Comparison of ENCODE assay signal across 21 mouse cellular contexts in genomic region chr12:29617746-29618145, GRCm38 (mm10).
DNase-seq lines count a peak whose midpoint lies in the region; ATAC-seq lines count a peak whose summit lies in the region.
"Had no signal": no experiment of that assay in that cellular context is flagged by ENCODE, and none has a peak within 500 bp of the region (broad histone marks: within the 10 kb centered on the region; RNA-seq: fewer than 3 reads in every experiment).

No protein-coding gene starts in this region.

- peak; percentile 26 for DNase-seq in cerebellum, adult 11-12 months
- DNase-seq in cerebellum, adult 11 months: no peak
- peak; percentile 25 for DNase-seq in forebrain, embryonic 14.5 days (ENCODE audit: low spot score)
- DNase-seq in left cerebral cortex, postnatal 4 days: peak; percentile 81
- DNase-seq in left cerebral cortex, adult 8-10 months (ENCODE audit: low spot score in 2 of 2): no peak
- no peak for DNase-seq in ovary, postnatal 36 days (ENCODE audit: low spot score)
- DNase-seq: adrenal gland, adult 8-10 months; adrenal gland, postnatal 36 days; B cell, adult 2 months; gastrocnemius, adult 2 months; gastrocnemius, postnatal 25 days; heart, postnatal 36 days; kidney, adult 11 months; kidney, adult 9 months had no signal

- no peaks in the 10 kb centered on the region for H3K36me3 ChIP-seq in forebrain, embryonic 14.5 days (ENCODE audit: control insufficient read depth, insufficient read depth, low read length)
- H3K36me3 ChIP-seq in forebrain, embryonic 15.5 days: no peaks in the 10 kb centered on the region
- H3K36me3 ChIP-seq: embryonic facial prominence, embryonic 13.5 days; forebrain, embryonic 12.5 days; G1E; heart, embryonic 13.5 days had no signal

- H3K9ac ChIP-seq in forebrain, embryonic 14.5 days (ENCODE audit: low read length): no peak overlapping the region
- no peak overlapping the region for H3K9ac ChIP-seq in forebrain, embryonic 15.5 days (replicated peaks)
- H3K9ac ChIP-seq: embryonic facial prominence, embryonic 13.5 days; forebrain, embryonic 12.5 days; heart, embryonic 13.5 days; hindbrain, embryonic 14.5 days had no signal

- H3K27me3 ChIP-seq in forebrain, embryonic 14.5 days (replicated peaks; ENCODE audit: control insufficient read depth, insufficient read depth, low read length): no peaks in the 10 kb centered on the region
- H3K27me3 ChIP-seq in forebrain, embryonic 15.5 days: no peaks in the 10 kb centered on the region
- H3K27me3 ChIP-seq: embryonic facial prominence, embryonic 13.5 days; forebrain, embryonic 12.5 days; heart, embryonic 13.5 days had no signal

- no peak overlapping the region for H3K27ac ChIP-seq in forebrain, embryonic 14.5 days (ENCODE audit: low read depth, low read length)
- no peak overlapping the region for H3K27ac ChIP-seq in forebrain, embryonic 15.5 days (replicated peaks)
- H3K27ac ChIP-seq: embryonic facial prominence, embryonic 13.5 days; forebrain, embryonic 12.5 days; gastrocnemius, adult 2 months; heart, embryonic 13.5 days; hindbrain, embryonic 14.5 days had no signal

- H3K4me3 ChIP-seq in forebrain, embryonic 14.5 days (ENCODE audit: low read depth, low read length): no peak overlapping the region
- H3K4me3 ChIP-seq in forebrain, embryonic 15.5 days: no peak overlapping the region
- H3K4me3 ChIP-seq: embryonic facial prominence, embryonic 13.5 days; forebrain, embryonic 12.5 days; gastrocnemius, adult 2 months; heart, embryonic 13.5 days had no signal

- ATAC-seq in forebrain, embryonic 14.5 days: no peak
- no peak for ATAC-seq in forebrain, embryonic 15.5 days (replicated peaks)
- ATAC-seq: CD4-positive, CD25-positive, alpha-beta regulatory T cell, adult 4 months had no signal

- no peaks in the 10 kb centered on the region for H3K4me1 ChIP-seq in forebrain, embryonic 14.5 days (ENCODE audit: control insufficient read depth, insufficient read depth, low read length)
- H3K4me1 ChIP-seq in forebrain, embryonic 15.5 days: 0 out of 2 replicates have a peak, but pooled peaks cover 12% of the 10 kb centered on the region
- H3K4me1 ChIP-seq: embryonic facial prominence, embryonic 13.5 days; heart, embryonic 13.5 days had no signal

- no peaks in the 10 kb centered on the region for H3K9me3 ChIP-seq in forebrain, embryonic 14.5 days (replicated peaks; ENCODE audit: control insufficient read depth, low read length)
- no peaks in the 10 kb centered on the region for H3K9me3 ChIP-seq in forebrain, embryonic 15.5 days
- H3K9me3 ChIP-seq: embryonic facial prominence, embryonic 13.5 days; forebrain, embryonic 12.5 days; heart, embryonic 13.5 days had no signal

- no peak overlapping the region for H3K4me2 ChIP-seq in forebrain, embryonic 14.5 days (ENCODE audit: low read length)
- H3K4me2 ChIP-seq in forebrain, embryonic 15.5 days (replicated peaks): no peak overlapping the region
- H3K4me2 ChIP-seq: embryonic facial prominence, embryonic 13.5 days; forebrain, embryonic 12.5 days; heart, embryonic 13.5 days; hindbrain, embryonic 14.5 days had no signal

- intact Hi-C loops in left cerebral cortex, postnatal 4 days (cut with DNase I): no loop called here

Comparison
In these comparisons a context has a peak if more than half of its experiments do, and no peak if none do; other contexts are left out.
1. DNase-seq: peak in cerebellum, adult 11-12 months (single experiment), forebrain, embryonic 14.5 days (single experiment) and left cerebral cortex, postnatal 4 days (single experiment); none in cerebellum, adult 11 months (single experiment), left cerebral cortex, adult 8-10 months (0 of 2) and ovary, postnatal 36 days (single experiment).